Mouse (Mus musculus): Measurements from ENCODE around the gene Tmem179b. TPM values are rescaled to one million over a fixed set of nuclear protein-coding genes. Genes with fewer than 3 reads are reported as not detected.
"Not testable (repeated sequence)": the region's sequence is repeated elsewhere in the genome, so short reads cannot be mapped to it uniquely, and the experiment has no call there.

Tmem179b gene
- polyA plus RNA-seq, 1 experiment from 2014 or later, result 104 TPM

DNA sequence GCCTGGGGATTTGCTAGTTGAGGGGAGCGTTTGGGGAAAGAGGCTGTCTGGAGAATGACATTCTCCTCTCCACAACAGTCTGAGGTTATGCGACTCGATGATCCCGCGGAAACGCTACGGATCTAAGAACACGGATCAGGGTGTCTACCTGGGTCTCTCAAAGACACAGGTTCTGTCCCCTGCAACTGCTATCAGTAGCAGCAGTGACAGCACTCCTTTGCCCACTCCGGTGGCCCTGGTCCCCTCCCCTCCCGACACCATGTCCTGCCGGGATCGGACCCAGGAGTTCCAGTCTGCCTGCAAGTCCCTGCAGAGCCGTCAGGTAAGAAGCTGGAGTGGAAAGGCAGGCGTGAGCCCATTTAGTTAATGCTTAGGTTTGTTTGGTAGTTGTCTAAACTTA, 32.1 kb downstream of the Tmem179b start:
- 6% methylated on average over 14 of the region's 14 CpGs for WGBS (ENCODE audit: insufficient replicate concordance)
- peaks cover 32% of the 10 kb centered on the region for H3K4me1 ChIP-seq
- H3K27me3 ChIP-seq (replicated peaks), result no peaks in the 10 kb centered on the region
- H3K9ac ChIP-seq, result peak overlapping the region; percentile 87
- peak overlapping the region; percentile 82 for H3K4me3 ChIP-seq
- peaks cover 83% of the 10 kb centered on the region for H3K36me3 ChIP-seq
- ATAC-seq, result no peak
- H3K27ac ChIP-seq, result peak overlapping the region; percentile 86
- peak overlapping the region; percentile 93 for H3K4me2 ChIP-seq
- H3K9me3 ChIP-seq (replicated peaks), result no peaks in the 10 kb centered on the region

DNA sequence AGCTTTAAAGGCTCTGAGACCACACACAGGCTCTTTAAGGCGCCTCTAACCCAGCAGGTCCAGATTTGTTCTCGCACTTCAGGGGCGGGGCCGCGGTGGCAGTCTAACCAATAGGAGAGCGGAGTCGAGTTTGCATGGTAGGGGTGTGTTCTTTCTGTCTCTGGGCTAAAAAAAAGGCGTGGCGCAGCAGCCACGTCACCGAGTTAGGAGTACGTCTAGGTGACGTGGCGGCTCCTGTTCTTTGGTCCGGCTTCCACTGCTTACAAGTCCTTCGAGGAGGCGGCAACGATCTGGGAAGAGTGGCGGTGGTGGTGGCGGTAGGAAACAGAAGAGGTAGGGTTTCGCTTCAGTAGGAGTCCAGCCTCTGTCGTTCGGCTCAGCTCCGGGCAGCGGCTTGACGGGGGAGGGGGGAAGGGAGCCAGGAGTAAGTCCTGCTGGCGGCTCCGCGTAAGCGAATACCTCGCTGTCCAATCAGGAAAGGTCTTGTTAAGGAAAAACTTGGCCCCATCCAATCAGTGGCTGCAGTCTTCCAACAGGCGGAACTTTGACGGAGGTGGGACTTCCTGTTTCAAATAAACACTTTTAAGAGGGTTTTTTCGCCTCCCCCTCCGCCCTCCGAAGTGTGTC, 32.9 kb downstream of the Tmem179b start, which contains the start of gene Stx5a:
Gene Stx5a (plus strand): TSS at position 171 of the 627 bp plus-strand sequence.
- no peaks in the 10 kb centered on the region for H3K27me3 ChIP-seq (replicated peaks)
- H3K4me3 ChIP-seq, result peak within 1 kb of the TSS; percentile 82
- WGBS (ENCODE audit: insufficient replicate concordance), result under 1% methylated on average over 36 of the region's 36 CpGs
- H3K4me1 ChIP-seq, result peaks cover 38% of the 10 kb centered on the region
- H3K9ac ChIP-seq, result peak within 1 kb of the TSS; percentile 87
- H3K27ac ChIP-seq, result peak within 1 kb of the TSS; percentile 86
- peaks cover 78% of the 10 kb centered on the region for H3K36me3 ChIP-seq
- ATAC-seq, result peak; percentile 97
- no peaks in the 10 kb centered on the region for H3K9me3 ChIP-seq (replicated peaks)
- H3K4me2 ChIP-seq, result peak within 1 kb of the TSS; percentile 93

DNA sequence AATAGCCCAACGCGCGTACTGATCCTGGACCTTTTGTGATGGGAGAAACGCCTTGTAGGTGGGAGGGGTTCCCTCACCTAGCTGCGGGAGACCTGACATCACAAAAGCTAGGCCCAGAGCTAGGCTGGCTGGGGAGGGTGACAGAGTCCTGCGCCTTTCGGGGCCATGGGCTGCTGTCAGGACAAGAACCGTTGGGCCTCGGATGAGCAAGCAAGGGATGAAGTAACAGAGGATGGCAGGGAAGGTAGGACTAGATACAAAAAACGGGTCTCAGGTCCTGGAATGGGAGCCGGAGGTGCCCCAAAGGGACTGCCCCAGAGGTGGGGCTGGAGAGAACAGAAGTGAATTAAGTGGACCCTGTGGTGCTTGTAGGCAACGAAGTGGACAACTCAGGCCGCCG, 33.7 kb downstream of the Tmem179b start, which contains the start of gene 1700092M07Rik:
Gene 1700092M07Rik (plus strand): TSS at position 116 of the 400 bp plus-strand sequence.
- Histone ChIP-seq H3K27me3 (replicated peaks) (no peaks in the 10 kb centered on the region), H3K9me3 (replicated peaks) (no peaks in the 10 kb centered on the region), H3K4me3 (peak within 1 kb of the TSS; percentile 82), H3K4me2 (peak within 1 kb of the TSS; percentile 93), H3K4me1 (peaks cover 41% of the 10 kb centered on the region), H3K27ac (peak within 1 kb of the TSS; percentile 86), H3K36me3 (peaks cover 71% of the 10 kb centered on the region), H3K9ac (peak within 1 kb of the TSS; percentile 87)
- WGBS (ENCODE audit: insufficient replicate concordance), result 67% methylated on average over 14 of the region's 14 CpGs
- ATAC-seq, result no peak

DNA sequence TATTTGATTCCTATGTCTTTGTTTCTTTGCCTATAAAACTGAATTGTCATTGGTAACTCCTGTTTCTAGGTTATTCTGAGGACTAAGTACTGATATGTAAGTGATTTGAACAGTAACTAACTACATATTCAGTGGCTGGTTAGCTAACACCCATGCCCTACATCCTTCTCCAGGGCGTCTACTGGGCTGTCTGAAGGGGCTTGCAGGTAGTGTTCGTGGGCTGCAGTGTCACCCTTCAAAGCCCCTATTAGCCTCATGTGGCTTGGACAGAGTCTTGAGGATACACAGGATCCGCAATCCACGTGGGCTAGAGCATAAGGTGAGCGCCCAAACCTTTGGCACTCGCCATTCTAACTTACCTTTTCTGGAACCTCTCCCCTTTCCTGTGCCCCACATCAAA, 34.6 kb downstream of the Tmem179b start:
- H3K27ac ChIP-seq, result no peak overlapping the region
- no peak overlapping the region for H3K9ac ChIP-seq
- H3K4me2 ChIP-seq, result no peak overlapping the region
- ATAC-seq, result no peak
- no peaks in the 10 kb centered on the region for H3K9me3 ChIP-seq (replicated peaks)
- H3K27me3 ChIP-seq (replicated peaks), result no peaks in the 10 kb centered on the region
- 80% methylated on average over 6 of the region's 6 CpGs for WGBS (ENCODE audit: insufficient replicate concordance)
- H3K4me1 ChIP-seq, result peaks cover 48% of the 10 kb centered on the region
- H3K36me3 ChIP-seq, result peaks cover 61% of the 10 kb centered on the region
- H3K4me3 ChIP-seq, result no peak overlapping the region

DNA sequence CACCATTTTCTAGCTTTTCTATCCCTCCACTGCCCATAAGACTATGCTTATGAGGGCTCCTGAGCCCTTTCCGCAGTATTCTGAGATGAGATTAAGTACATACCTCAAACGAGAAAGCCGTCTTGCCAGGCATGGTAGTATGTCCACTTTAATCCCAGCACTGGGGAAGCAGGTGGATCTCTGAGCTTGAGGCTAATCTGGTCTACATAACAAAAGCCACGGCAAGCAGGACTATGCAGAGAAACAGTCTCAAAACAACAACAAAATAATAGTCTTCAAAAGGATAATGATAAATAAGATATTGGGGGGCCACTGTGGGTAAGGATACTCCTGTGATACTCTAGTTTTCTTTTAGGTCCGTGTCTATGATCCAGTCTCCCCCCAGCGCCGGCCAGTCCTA, 35.4 kb downstream of the Tmem179b start:
- no peaks in the 10 kb centered on the region for H3K27me3 ChIP-seq (replicated peaks)
- H3K9me3 ChIP-seq (replicated peaks), result no peaks in the 10 kb centered on the region
- no peak overlapping the region for H3K27ac ChIP-seq
- H3K9ac ChIP-seq, result no peak overlapping the region
- H3K4me3 ChIP-seq, result no peak overlapping the region
- WGBS (ENCODE audit: insufficient replicate concordance), result 83% methylated on average over 7 of the region's 7 CpGs
- H3K4me1 ChIP-seq, result peaks cover 48% of the 10 kb centered on the region
- no peak overlapping the region for H3K4me2 ChIP-seq
- no peak for ATAC-seq
- H3K36me3 ChIP-seq, result peaks cover 54% of the 10 kb centered on the region

DNA sequence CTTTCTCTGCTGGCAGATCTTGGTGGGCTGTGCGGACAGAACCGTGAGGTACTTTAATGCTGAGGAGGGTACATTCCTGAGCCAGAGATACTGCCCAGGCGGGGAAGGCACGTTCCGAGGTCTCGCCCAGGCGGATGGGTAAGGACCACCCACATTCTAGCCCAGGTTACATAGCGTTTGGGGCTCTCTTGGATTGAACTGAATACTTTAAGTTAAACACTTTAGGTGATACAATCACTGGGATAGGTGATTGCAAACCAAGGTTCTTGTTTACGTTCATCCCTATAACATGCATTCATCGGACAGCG, 38.2 kb downstream of the Tmem179b start:
- WGBS (ENCODE audit: insufficient replicate concordance), result 3% methylated on average over 11 of the region's 11 CpGs
- peak; percentile 50; the same call in 1 of the 2 replicates for ATAC-seq
- Histone ChIP-seq H3K27me3 (replicated peaks) (0 out of 2 replicates have a peak, but pooled peaks cover 5% of the 10 kb centered on the region), H3K9ac (peak overlapping the region; percentile 83), H3K9me3 (replicated peaks) (no peaks in the 10 kb centered on the region; the same call in 1 of the 2 replicates), H3K4me2 (peak overlapping the region; percentile 92), H3K4me3 (peak overlapping the region; percentile 92), H3K27ac (peak overlapping the region; percentile 74), H3K36me3 (peaks cover 40% of the 10 kb centered on the region), H3K4me1 (peaks cover 29% of the 10 kb centered on the region)

DNA sequence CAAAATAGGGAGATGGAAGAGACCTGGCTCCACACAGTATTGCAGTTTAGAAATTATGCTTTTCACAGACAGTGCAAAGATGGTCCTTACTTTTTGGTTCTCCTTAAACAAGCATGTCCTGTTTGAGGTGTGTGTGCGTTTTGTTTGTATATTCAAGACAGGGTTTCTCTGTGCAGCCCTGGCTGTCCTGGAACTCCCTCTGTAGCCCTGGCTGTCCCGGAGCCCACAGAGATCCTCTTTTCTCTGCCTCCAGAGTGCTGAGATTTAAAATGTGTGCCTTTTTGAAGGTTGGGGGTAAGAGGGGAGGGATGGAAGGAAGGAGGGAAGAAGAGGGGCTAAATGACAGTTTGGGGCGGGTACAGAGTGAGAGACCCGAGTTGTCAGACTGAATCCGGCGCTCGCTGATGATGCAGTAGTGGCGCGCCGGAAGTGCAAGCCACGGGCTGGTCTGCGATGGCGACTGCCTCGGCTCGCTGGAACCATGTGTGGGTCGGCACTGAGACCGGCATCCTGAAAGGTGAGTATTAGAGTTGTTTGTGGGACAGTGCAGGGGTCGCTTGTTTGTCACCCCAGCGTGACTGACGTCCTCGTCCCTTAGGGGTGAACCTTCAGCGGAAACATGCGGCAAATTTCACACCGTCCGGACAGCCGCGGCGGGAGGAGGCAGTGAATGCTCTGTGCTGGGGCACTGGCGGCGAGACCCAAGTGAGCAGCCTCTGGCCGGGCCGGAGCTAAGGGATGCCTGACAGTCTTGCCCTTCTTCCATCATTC, 38.7 kb downstream of the Tmem179b start, which contains the start of gene Wdr74:
Gene Wdr74 (plus strand): TSS at position 439 of the 771 bp plus-strand sequence.
- Histone ChIP-seq H3K36me3 (peaks cover 37% of the 10 kb centered on the region), H3K9ac (peak within 1 kb of the TSS; percentile 83), H3K4me2 (peak within 1 kb of the TSS; percentile 92), H3K4me1 (peaks cover 24% of the 10 kb centered on the region), H3K27ac (peak within 1 kb of the TSS; percentile 74), H3K27me3 (replicated peaks) (0 out of 2 replicates have a peak, but pooled peaks cover 5% of the 10 kb centered on the region), H3K9me3 (replicated peaks) (no peaks in the 10 kb centered on the region; the same call in 1 of the 2 replicates), H3K4me3 (peak within 1 kb of the TSS; percentile 92)
- WGBS (ENCODE audit: insufficient replicate concordance), result under 1% methylated on average over 32 of the region's 32 CpGs
- peak; percentile 89 for ATAC-seq

DNA sequence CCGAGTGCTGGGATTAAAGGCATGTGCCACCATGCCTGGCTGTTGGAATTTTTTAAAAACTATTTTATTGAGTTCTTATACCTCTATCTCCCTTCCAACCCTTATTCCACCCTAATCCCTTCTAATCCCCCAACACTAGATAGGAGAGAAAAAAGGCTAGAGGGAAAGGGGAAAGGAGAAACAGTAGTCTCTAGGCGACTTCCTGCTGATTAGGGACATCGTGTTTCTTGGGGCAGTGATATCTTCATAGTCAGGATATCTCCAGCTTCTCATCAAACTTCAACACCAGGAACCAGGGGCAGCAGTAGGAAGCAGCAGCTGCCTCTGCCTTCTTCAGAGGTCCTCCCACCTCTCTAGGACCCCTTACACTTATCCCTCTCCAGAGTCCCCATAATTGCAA, 39.9 kb downstream of the Tmem179b start:
- WGBS (ENCODE audit: insufficient replicate concordance), result 36% methylated on average over 3 of the region's 3 CpGs
- H3K4me3 ChIP-seq, result no peak overlapping the region
- ATAC-seq, result no peak

DNA sequence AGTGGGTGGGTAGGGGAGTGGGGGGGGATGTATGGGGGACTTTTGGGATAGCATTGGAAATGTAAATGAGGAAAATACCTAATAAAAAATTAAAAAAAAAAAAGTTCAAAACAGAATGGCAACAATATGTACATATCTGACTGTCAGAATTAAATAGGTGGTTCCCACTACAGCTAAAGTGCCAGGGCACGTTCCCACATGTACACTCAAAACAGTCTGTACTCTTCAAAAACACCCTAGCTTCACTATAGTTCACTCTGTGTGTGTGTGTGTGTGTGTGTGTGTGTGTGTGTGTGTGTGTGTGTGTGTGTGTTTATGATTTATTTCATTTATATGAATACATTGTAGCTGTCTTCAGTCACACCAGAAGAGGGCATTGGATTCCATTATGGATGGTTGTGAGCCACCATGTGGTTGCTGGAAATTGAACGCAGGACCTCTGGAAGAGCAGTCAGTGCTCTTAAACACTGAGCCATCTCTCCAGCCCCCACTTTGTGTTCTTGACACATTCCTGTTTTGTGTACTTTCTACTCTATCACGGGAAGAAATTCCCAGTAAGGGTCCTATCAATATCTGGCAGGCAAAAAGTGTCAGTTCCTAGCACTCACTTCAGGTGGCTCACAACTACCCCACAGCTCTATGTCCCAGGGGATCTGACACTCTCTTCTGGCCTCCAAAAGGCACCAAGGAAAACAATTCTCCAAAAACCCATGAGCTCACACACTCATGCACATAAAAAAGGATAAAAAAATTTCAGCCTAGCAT, 45.8 kb downstream of the Tmem179b start:
- 54% methylated on average over 3 of the region's 3 CpGs for WGBS (ENCODE audit: insufficient replicate concordance)
- H3K36me3 ChIP-seq, result peaks cover 32% of the 10 kb centered on the region
- peaks cover 25% of the 10 kb centered on the region for H3K4me1 ChIP-seq
- not testable (repeated sequence) for H3K4me3 ChIP-seq; H3K9me3 ChIP-seq (replicated peaks); H3K9ac ChIP-seq; H3K4me2 ChIP-seq; H3K27ac ChIP-seq; ATAC-seq; H3K27me3 ChIP-seq (replicated peaks)

More for the DNA sequence above, 39.9 kb downstream of the Tmem179b start:
- Histone ChIP-seq H3K4me2 (no peak overlapping the region), H3K36me3 (peaks cover 25% of the 10 kb centered on the region), H3K4me1 (peaks cover 18% of the 10 kb centered on the region), H3K9me3 (replicated peaks) (no peaks in the 10 kb centered on the region; the same call in 1 of the 2 replicates), H3K27me3 (replicated peaks) (0 out of 2 replicates have a peak, but pooled peaks cover 5% of the 10 kb centered on the region), H3K9ac (no peak overlapping the region), H3K27ac (no peak overlapping the region)

DNA sequence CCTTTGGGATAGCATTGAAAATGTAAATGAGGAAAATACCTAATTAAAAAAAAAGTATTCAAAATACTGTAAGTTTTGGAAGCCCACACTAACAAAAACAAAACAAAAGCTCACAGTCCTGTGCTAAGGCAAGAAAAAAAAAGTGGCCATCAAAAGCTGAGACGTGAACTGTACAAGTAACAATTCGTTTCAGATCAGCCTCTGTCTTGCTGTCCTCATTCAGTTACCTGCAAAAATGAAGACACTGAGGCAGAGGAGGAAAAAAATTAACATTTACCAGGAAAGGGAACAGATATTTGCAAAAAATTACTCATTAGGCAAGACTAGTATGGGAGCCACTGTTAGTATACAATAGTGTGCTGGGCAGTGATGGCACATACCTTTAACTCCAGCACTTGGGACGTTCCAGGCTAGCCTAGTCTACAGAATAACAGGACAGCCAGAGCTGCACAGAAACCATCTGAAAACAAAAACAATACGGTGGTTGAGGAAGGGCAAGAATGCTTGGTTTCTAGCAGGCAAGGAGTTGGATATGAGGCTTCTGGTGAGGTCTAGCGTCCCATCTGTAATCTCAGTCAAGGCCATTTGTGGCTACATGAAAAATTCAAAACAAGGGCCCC, 46.7 kb downstream of the Tmem179b start:
- Histone ChIP-seq H3K27me3 (replicated peaks) (0 out of 2 replicates have a peak, but pooled peaks cover 3% of the 10 kb centered on the region), H3K9ac (peak overlapping the region; percentile 88; the same call in 1 of the 2 replicates), H3K27ac (peak overlapping the region; percentile 42), H3K9me3 (replicated peaks) (no peaks in the 10 kb centered on the region; the same call in 1 of the 2 replicates), H3K36me3 (peaks cover 32% of the 10 kb centered on the region), H3K4me3 (no peak overlapping the region), H3K4me1 (peaks cover 25% of the 10 kb centered on the region), H3K4me2 (no peak overlapping the region)
- ATAC-seq, result no peak
- WGBS (ENCODE audit: insufficient replicate concordance), result 7% methylated on average over 5 of the region's 5 CpGs
